Mouse (Mus musculus): ENCODE data around the gene Pias1.
A peak's percentile ranks its signal among the peaks of the same experiment; 100 is the strongest.

Pias1 gene

GRCm38 (mm10) chr9:62987824-62988223 is at the start of gene Pias1:
Gene Pias1, minus strand, starts transcription at chr9:62987924.
- DNase-seq (ENCODE audit: low spot score) = no peak

GRCm38 (mm10) chr9:63035431-63035830 is 47.7 kb upstream of the Pias1 start:
- DNase-seq (ENCODE audit: low spot score) = no peak

GRCm38 (mm10) chr9:63031011-63031782 is 43.5 kb upstream of the Pias1 start:
- peak; percentile 82 for DNase-seq (ENCODE audit: low spot score)

GRCm38 (mm10) chr9:63022486-63022885 is 34.8 kb upstream of the Pias1 start:
- DNase-seq (ENCODE audit: low spot score) = no peak

- DNase-seq (ENCODE audit: low spot score) = no peak
Measured at GRCm38 (mm10) chr9:63007371-63007770, 19.6 kb upstream of the Pias1 start.

GRCm38 (mm10) chr9:63006081-63006820 is 18.5 kb upstream of the Pias1 start:
- DNase-seq (ENCODE audit: low spot score) = no peak

GRCm38 (mm10) chr9:62998561-62998960 is 10.8 kb upstream of the Pias1 start:
- no peak for DNase-seq (ENCODE audit: low spot score)

GRCm38 (mm10) chr9:62997626-62998025 is 9.9 kb upstream of the Pias1 start:
- no peak for DNase-seq (ENCODE audit: low spot score)

GRCm38 (mm10) chr9:62995186-62995585 is 7.5 kb upstream of the Pias1 start:
- no peak for DNase-seq (ENCODE audit: low spot score)

GRCm38 (mm10) chr9:62990134-62990533 is 2.4 kb upstream of the Pias1 start:
- DNase-seq (ENCODE audit: low spot score) = no peak

- peak; percentile 98 for DNase-seq (ENCODE audit: low spot score)
Measured at GRCm38 (mm10) chr9:62980777-62981202, 6.9 kb downstream of the Pias1 start.

GRCm38 (mm10) chr9:62980162-62980776 is 7.5 kb downstream of the Pias1 start:
- peak; percentile 23 for DNase-seq (ENCODE audit: low spot score)

GRCm38 (mm10) chr9:62979461-62980161 is 8.1 kb downstream of the Pias1 start:
- DNase-seq (ENCODE audit: low spot score) = no peak

GRCm38 (mm10) chr9:62977152-62977551 is 10.6 kb downstream of the Pias1 start:
- DNase-seq (ENCODE audit: low spot score) = no peak

- DNase-seq (ENCODE audit: low spot score) = no peak
Measured at GRCm38 (mm10) chr9:62975830-62976229, 11.9 kb downstream of the Pias1 start.

- DNase-seq (ENCODE audit: low spot score) = no peak
Measured at GRCm38 (mm10) chr9:62974439-62974838, 13.3 kb downstream of the Pias1 start.

GRCm38 (mm10) chr9:62972073-62972745 is 15.5 kb downstream of the Pias1 start:
- DNase-seq (ENCODE audit: low spot score) = peak; percentile 26

- no peak for DNase-seq (ENCODE audit: low spot score)
Measured at GRCm38 (mm10) chr9:62970345-62970744, 17.4 kb downstream of the Pias1 start.

- no peak for DNase-seq (ENCODE audit: low spot score)
Measured at GRCm38 (mm10) chr9:62966018-62966417, 21.7 kb downstream of the Pias1 start.

- DNase-seq (ENCODE audit: low spot score) = no peak
Measured at GRCm38 (mm10) chr9:62952713-62953112, 35.0 kb downstream of the Pias1 start.

GRCm38 (mm10) chr9:62945346-62945745 is 42.4 kb downstream of the Pias1 start:
- no peak for DNase-seq (ENCODE audit: low spot score)

GRCm38 (mm10) chr9:62944063-62944462 is 43.7 kb downstream of the Pias1 start:
- no peak for DNase-seq (ENCODE audit: low spot score)
